Mouse (Mus musculus): ENCODE results near the gene 1700016H13Rik. TPM values are rescaled to one million over a fixed set of nuclear protein-coding genes. Genes with fewer than 3 reads are reported as not detected.

Gene 1700016H13Rik
- polyA plus RNA-seq, 1 experiment from 2014 or later: 0.15 TPM

DNA sequence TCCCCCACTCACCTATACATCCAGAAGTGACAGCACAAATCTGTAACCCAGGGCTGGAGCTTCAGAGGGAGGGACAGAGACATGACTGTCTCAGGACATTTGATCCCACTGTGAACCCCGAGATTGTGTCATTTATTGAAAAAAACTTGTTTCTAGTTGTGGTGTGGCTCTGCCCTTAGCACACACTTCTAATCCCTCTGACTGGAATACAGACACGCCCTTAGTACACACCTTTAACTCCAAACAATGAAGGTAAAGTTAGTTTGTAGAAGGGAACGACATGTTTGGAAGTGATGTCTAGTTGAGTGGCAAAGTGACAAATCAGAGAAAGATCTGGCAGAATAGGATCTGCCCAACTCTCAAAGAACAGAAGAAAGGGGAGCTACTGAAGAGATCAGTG is 16.0 kb upstream of the 1700016H13Rik start:
- Histone ChIP-seq H3K9ac (no peak overlapping the region), H3K9me3 (replicated peaks) (no peaks in the 10 kb centered on the region), H3K27ac (replicated peaks) (no peak overlapping the region), H3K27me3 (no peaks in the 10 kb centered on the region), H3K4me3 (replicated peaks) (no peak overlapping the region), H3K4me2 (replicated peaks) (no peak overlapping the region), H3K36me3 (no peaks in the 10 kb centered on the region), H3K4me1 (no peaks in the 10 kb centered on the region)
- no peak for ATAC-seq (ENCODE audit: insufficient number of reproducible peaks, low FRiP score, low TSS enrichment, low read depth)
- 59% methylated on average over 3 of the region's 3 CpGs for WGBS

DNA sequence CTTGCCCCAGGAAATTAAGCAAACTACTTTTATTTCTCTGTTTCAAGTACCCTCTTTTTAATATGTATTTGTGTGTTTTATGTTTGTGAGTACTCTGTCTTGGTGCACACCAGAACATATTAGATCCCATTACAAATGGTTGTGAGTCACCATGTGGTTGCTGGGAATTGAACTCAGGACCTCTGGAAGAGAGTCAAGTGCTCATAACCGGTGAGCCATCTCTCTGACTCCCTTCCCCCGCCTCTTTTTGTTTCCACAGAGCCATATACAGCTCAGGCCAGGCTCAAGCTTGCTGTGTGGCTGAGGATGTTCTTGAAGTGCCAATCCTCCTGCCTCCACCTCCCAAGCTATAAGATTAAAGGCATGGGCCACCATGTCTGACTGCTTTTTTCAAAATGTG is 10.1 kb upstream of the 1700016H13Rik start:
- 79% methylated on average over 2 of the region's 2 CpGs for WGBS
- H3K4me2 ChIP-seq (replicated peaks): no peak overlapping the region
- no peaks in the 10 kb centered on the region for H3K4me1 ChIP-seq
- no peaks in the 10 kb centered on the region for H3K27me3 ChIP-seq
- no peaks in the 10 kb centered on the region for H3K9me3 ChIP-seq (replicated peaks)
- no peak overlapping the region for H3K27ac ChIP-seq (replicated peaks)
- H3K4me3 ChIP-seq (replicated peaks): no peak overlapping the region
- ATAC-seq (ENCODE audit: insufficient number of reproducible peaks, low FRiP score, low TSS enrichment, low read depth): no peak
- H3K9ac ChIP-seq: no peak overlapping the region
- H3K36me3 ChIP-seq: no peaks in the 10 kb centered on the region

DNA sequence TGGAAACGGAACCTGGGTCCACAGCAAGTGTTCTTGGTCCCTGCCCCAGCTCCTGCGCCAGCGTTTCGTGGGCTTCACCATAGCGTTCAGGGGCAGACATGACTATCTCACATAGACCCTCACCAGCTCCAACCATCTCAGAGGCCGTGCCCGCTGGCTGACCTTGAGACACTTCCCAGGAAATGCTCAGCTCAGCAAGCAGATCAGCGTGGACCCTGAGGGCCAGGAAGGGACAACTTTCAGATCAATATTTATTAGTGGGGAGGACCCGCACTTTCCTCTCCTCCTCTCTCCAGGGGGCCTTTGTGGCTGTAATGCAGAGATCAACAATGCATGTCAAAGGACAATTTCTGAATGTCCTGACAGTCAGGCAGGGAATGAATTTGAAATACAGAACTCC is 9.1 kb upstream of the 1700016H13Rik start:
- ATAC-seq (ENCODE audit: insufficient number of reproducible peaks, low FRiP score, low TSS enrichment, low read depth): no peak
- Histone ChIP-seq H3K27ac (replicated peaks) (no peak overlapping the region), H3K27me3 (no peaks in the 10 kb centered on the region), H3K4me1 (no peaks in the 10 kb centered on the region), H3K9me3 (replicated peaks) (no peaks in the 10 kb centered on the region), H3K4me2 (replicated peaks) (no peak overlapping the region), H3K36me3 (no peaks in the 10 kb centered on the region), H3K4me3 (replicated peaks) (no peak overlapping the region), H3K9ac (no peak overlapping the region)
- WGBS: 78% methylated on average over 9 of the region's 9 CpGs

DNA sequence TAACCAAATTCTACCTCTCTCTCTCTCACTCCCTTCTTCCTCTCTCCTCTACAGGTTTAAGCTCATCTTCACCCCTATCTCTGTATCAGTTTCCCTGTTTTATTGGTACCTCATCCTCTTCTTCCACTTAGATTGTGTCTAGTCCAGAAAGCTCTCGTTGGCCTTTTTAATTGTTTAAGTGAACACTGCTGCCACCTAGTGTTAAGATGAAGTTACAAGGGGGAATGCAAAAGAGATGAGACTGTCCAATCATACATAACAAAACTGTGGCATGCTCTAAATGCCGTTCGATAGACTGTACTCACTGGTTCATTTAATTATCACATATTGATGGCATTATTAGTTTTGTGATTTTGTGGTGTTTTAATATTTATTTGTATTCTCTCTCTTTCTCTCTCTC is 3.8 kb upstream of the 1700016H13Rik start:
- Histone ChIP-seq H3K9ac (no peak overlapping the region), H3K4me2 (replicated peaks) (no peak overlapping the region), H3K4me1 (peaks cover 11% of the 10 kb centered on the region; the same call in 1 of the 2 replicates), H3K36me3 (no peaks in the 10 kb centered on the region), H3K27me3 (no peaks in the 10 kb centered on the region), H3K4me3 (replicated peaks) (no peak overlapping the region), H3K9me3 (replicated peaks) (no peaks in the 10 kb centered on the region), H3K27ac (replicated peaks) (no peak overlapping the region)
- WGBS: 24% methylated on average over 3 of the region's 3 CpGs
- ATAC-seq (ENCODE audit: insufficient number of reproducible peaks, low FRiP score, low TSS enrichment, low read depth): no peak

DNA sequence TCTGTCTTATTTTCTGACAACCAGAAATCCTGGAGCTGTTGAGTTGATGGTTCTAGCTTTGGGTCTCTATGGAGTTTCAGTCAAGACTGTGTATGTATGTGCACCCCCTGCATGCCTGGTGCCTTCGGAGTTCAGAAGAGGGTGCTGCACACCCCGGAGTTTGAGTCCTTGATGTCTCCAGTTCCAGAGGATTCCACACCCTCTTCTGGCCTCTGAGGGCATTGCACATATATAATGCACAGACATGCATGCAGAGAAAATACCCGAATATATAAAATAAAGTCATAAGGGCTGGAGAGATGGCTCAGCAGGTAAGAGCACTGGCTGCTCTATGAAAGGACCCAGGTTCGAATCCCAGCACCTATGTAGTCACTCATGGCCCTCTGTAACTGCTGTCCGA is 3.1 kb upstream of the 1700016H13Rik start:
- Histone ChIP-seq H3K4me2 (replicated peaks) (no peak overlapping the region), H3K4me1 (peaks cover 11% of the 10 kb centered on the region; the same call in 1 of the 2 replicates), H3K36me3 (no peaks in the 10 kb centered on the region), H3K27me3 (no peaks in the 10 kb centered on the region), H3K27ac (replicated peaks) (no peak overlapping the region), H3K9ac (no peak overlapping the region), H3K9me3 (replicated peaks) (no peaks in the 10 kb centered on the region), H3K4me3 (replicated peaks) (no peak overlapping the region)
- 70% methylated on average over 5 of the region's 5 CpGs for WGBS
- ATAC-seq (ENCODE audit: insufficient number of reproducible peaks, low FRiP score, low TSS enrichment, low read depth): no peak

DNA sequence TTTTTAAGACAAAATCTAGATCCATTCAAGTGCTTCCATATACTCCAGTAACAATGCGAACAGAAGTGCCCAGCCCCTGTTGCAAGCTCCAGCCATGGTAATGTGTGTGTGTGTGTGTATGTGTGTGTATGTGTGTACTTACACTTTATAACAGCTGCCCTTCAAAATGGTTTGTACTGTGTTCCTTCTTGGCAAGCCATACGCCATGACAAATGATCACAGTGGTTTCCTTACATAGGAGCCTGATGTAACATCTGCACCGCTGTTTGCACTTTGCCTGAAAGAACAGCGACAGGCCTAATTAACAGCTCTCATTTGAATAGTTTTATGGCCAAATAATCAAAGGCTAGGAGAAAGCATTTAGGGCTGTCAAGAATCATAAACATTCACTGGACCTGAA is 1.0 kb downstream of the 1700016H13Rik start:
- Histone ChIP-seq H3K27ac (replicated peaks) (no peak overlapping the region), H3K9me3 (replicated peaks) (no peaks in the 10 kb centered on the region), H3K4me3 (replicated peaks) (peak overlapping the region; percentile 55; the same call in 1 of the 2 replicates), H3K36me3 (no peaks in the 10 kb centered on the region), H3K4me1 (peaks cover 11% of the 10 kb centered on the region; the same call in 1 of the 2 replicates), H3K9ac (no peak overlapping the region), H3K27me3 (no peaks in the 10 kb centered on the region), H3K4me2 (replicated peaks) (peak overlapping the region; percentile 93)
- 59% methylated on average over 4 of the region's 4 CpGs for WGBS
- no peak for ATAC-seq (ENCODE audit: insufficient number of reproducible peaks, low FRiP score, low TSS enrichment, low read depth)

DNA sequence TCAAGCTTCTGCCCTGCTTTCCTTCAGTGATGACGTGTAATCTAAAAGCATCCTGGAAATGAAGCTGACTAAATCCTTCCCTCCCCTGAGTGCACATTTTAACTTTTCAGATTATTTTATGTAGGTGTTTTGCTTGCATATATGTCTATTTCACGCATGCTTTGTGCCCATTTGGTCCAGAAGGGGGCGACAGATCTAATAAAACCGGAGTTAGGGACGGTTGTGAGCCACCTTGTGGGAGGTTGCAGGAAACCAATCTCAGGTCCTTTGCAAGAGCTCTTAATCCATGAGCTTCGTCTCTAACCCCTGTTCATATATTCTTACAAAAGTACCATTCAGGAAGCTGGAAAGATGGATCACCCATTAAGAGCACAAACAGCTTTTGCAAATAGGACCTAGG is 1.6 kb downstream of the 1700016H13Rik start:
- Histone ChIP-seq H3K9ac (no peak overlapping the region), H3K27ac (replicated peaks) (no peak overlapping the region), H3K27me3 (no peaks in the 10 kb centered on the region), H3K9me3 (replicated peaks) (no peaks in the 10 kb centered on the region), H3K36me3 (no peaks in the 10 kb centered on the region), H3K4me2 (replicated peaks) (no peak overlapping the region), H3K4me1 (peaks cover 11% of the 10 kb centered on the region; the same call in 1 of the 2 replicates), H3K4me3 (replicated peaks) (no peak overlapping the region)
- 34% methylated on average over 6 of the region's 6 CpGs for WGBS
- no peak for ATAC-seq (ENCODE audit: insufficient number of reproducible peaks, low FRiP score, low TSS enrichment, low read depth)

DNA sequence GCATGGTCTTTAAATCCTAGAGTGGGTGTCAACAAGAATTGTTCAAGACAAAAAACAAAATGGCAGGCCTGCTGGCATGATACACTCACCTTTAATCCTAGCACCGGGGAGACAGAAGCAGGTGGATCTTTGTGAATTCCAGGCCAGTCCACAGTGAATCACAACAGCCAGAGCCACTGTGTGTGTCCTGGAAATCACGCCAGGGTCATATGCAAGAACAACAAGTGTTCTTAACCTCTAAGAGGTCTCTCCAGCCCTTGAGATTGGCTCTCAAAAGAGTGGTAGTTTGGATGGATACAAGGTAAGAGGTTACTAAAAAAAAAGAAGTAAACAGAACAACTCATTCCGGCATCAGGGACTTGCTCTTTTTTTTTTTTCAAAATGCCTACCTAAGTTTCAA is 8.5 kb downstream of the 1700016H13Rik start:
- H3K4me3 ChIP-seq (replicated peaks): no peak overlapping the region
- no peak overlapping the region for H3K9ac ChIP-seq
- no peaks in the 10 kb centered on the region for H3K4me1 ChIP-seq
- H3K27ac ChIP-seq (replicated peaks): no peak overlapping the region
- H3K9me3 ChIP-seq (replicated peaks): no peaks in the 10 kb centered on the region
- no peak for ATAC-seq (ENCODE audit: insufficient number of reproducible peaks, low FRiP score, low TSS enrichment, low read depth)
- H3K27me3 ChIP-seq: no peaks in the 10 kb centered on the region
- H3K4me2 ChIP-seq (replicated peaks): no peak overlapping the region
- WGBS: 84% methylated on average over 3 of the region's 3 CpGs
- no peaks in the 10 kb centered on the region for H3K36me3 ChIP-seq

DNA sequence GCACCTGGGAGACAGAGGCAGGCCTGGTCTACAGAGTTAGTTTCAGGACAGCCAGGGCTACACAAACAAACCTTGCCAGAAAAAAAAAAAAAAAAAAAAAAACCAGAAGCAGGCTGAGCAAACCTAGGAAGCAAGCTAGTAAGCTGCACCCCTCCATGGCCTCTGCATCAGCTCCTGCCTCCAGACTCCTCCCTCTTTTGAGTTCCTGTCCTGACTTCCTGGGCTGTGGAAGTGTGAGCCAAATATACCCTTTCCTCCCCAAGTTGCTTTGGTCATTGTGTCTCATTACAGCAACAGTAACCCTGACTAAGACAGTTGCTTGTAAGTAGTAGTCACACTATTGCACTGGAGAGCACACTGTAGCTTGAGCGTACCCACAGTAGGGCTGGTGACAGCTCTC is 11.6 kb downstream of the 1700016H13Rik start:
- no peak overlapping the region for H3K4me2 ChIP-seq (replicated peaks)
- no peak overlapping the region for H3K27ac ChIP-seq (replicated peaks)
- no peak overlapping the region for H3K9ac ChIP-seq
- no peak overlapping the region for H3K4me3 ChIP-seq (replicated peaks)
- 91% methylated on average over 1 of the region's 1 CpGs for WGBS
- no peaks in the 10 kb centered on the region for H3K4me1 ChIP-seq
- no peaks in the 10 kb centered on the region for H3K27me3 ChIP-seq
- ATAC-seq (ENCODE audit: insufficient number of reproducible peaks, low FRiP score, low TSS enrichment, low read depth): no peak
- no peaks in the 10 kb centered on the region for H3K36me3 ChIP-seq
- H3K9me3 ChIP-seq (replicated peaks): no peaks in the 10 kb centered on the region

DNA sequence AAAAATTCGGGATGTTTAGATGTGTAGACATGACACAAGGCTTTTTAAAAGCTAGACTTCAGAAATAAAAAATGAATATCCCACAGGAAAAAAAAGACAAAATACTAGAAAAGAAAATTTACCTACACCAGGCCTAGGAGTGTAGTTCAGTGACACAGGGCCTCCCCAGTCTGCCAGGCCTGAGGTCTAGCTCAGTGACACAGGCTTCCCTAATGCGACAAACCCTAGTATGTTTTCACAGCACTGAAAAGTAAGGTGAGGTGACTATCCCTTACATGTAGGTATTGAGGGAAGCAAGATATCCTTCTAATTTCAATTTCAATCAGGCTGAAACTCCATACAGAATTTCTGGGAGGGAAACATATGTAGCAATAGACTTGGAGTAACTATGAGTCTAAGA is 18.6 kb downstream of the 1700016H13Rik start:
- Histone ChIP-seq H3K27ac (replicated peaks) (0 out of 2 replicates have a peak overlapping the region, but pooled peaks have one; percentile 11), H3K9me3 (replicated peaks) (no peaks in the 10 kb centered on the region), H3K36me3 (no peaks in the 10 kb centered on the region), H3K9ac (no peak overlapping the region), H3K4me3 (replicated peaks) (no peak overlapping the region), H3K27me3 (no peaks in the 10 kb centered on the region), H3K4me1 (no peaks in the 10 kb centered on the region), H3K4me2 (replicated peaks) (no peak overlapping the region)
- WGBS: 83% methylated on average over 2 of the region's 2 CpGs
- ATAC-seq (ENCODE audit: insufficient number of reproducible peaks, low FRiP score, low TSS enrichment, low read depth): no peak

DNA sequence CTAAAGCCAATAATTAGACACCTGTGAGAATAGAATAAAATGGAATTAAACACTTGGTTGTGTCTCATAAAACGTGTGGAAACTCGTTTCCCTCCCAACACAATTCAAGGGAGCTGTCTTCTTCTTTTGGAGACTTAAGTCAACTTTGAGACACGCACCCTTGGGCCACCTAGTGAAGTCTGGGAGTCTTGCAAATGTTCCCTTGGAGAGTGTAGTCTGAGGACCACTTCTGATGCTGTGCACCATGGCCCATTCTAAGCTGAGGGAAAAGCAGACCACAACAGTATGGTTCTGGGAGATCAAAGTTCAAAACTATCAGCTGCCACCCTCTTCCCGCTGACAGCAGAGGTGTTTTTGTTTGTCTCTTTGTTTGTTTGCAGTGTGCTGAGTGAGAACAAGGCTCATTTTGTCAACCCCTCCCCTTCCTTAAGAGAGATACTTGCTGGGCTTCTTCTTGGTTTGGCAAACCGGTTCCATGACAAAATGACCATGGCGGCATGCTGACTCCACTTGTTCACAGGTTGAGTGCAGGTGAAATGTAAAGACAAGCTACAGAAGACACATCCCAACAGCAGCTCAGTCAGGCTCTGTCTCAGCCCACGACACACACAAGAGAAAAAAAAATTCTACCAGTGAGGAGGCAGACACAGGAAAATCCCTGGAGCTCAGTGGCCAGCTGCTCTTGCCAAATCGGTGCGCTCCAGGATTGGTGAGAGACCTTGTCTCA is 25.8 kb downstream of the 1700016H13Rik start:
- no peak overlapping the region for H3K9ac ChIP-seq
- 64% methylated on average over 9 of the region's 9 CpGs for WGBS
- H3K36me3 ChIP-seq: no peaks in the 10 kb centered on the region
- ATAC-seq (ENCODE audit: insufficient number of reproducible peaks, low FRiP score, low TSS enrichment, low read depth): no peak
- peaks cover 16% of the 10 kb centered on the region for H3K4me1 ChIP-seq
- H3K27ac ChIP-seq (replicated peaks): peak overlapping the region; percentile 78
- H3K9me3 ChIP-seq (replicated peaks): no peaks in the 10 kb centered on the region
- H3K4me2 ChIP-seq (replicated peaks): no peak overlapping the region
- no peaks in the 10 kb centered on the region for H3K27me3 ChIP-seq
- H3K4me3 ChIP-seq (replicated peaks): no peak overlapping the region

Data from embryonic facial prominence, embryonic 15.5 days (tissue).